Mouse (Mus musculus): ENCODE data around the gene Fgl2. TPM values are rescaled to one million over a fixed set of nuclear protein-coding genes. Genes with fewer than 3 reads are reported as not detected.
A peak's percentile ranks its signal among the peaks of the same experiment; 100 is the strongest.

Fgl2 gene
- polyA plus RNA-seq, 1 experiment = 19.0 TPM

- no peak for TF ChIP-seq POLR2A (IDR thresholded peaks at IDR 0.05; ENCODE audit: low read depth, low read length)
- no peak for TF ChIP-seq CTCF (IDR thresholded peaks at IDR 0.05; ENCODE audit: extremely low read depth, insufficient read length, insufficient replicate concordance, low read depth, low read length)
- 0 out of 2 replicates have a peak, but pooled peaks cover 4% of the 10 kb centered on the region for H3K36me3 ChIP-seq (ENCODE audit: control insufficient read depth, insufficient read depth, low read length)
- 36% methylated on average over 5 of the region's 5 CpGs for whole genome bisulfite sequencing
- H3K27ac ChIP-seq (ENCODE audit: insufficient read depth, low read depth, low read length) = no peak overlapping the region
- H3K4me3 ChIP-seq (ENCODE audit: low read depth, low read length) = no peak overlapping the region
- H3K27me3 ChIP-seq (ENCODE audit: control insufficient read depth, insufficient read depth, low read length) = no peaks in the 10 kb centered on the region
- peaks cover 6% of the 10 kb centered on the region; the same call in 1 of the 2 replicates for H3K4me1 ChIP-seq (ENCODE audit: control insufficient read depth, insufficient read depth, insufficient read length, low read length)
Measured at GRCm38 (mm10) chr5:21371920-21372319, 522 bp upstream of the Fgl2 start.

GRCm38 (mm10) chr5:21373180-21373518 is 707 bp downstream of the Fgl2 start:
- 15% methylated on average over 7 of the region's 7 CpGs for WGBS
- peaks cover 6% of the 10 kb centered on the region; the same call in 1 of the 2 replicates for H3K4me1 ChIP-seq (ENCODE audit: control insufficient read depth, insufficient read depth, insufficient read length, low read length)
- H3K27ac ChIP-seq (ENCODE audit: insufficient read depth, low read depth, low read length) = peak overlapping the region; percentile 83
- H3K4me3 ChIP-seq (ENCODE audit: low read depth, low read length) = peak overlapping the region; percentile 85
- no peaks in the 10 kb centered on the region for H3K27me3 ChIP-seq (ENCODE audit: control insufficient read depth, insufficient read depth, low read length)
- TF ChIP-seq CTCF (IDR thresholded peaks at IDR 0.05; ENCODE audit: extremely low read depth, insufficient read length, insufficient replicate concordance, low read depth, low read length) (no peak), POLR2A (IDR thresholded peaks at IDR 0.05; ENCODE audit: low read depth, low read length) (no peak)
- 0 out of 2 replicates have a peak, but pooled peaks cover 4% of the 10 kb centered on the region for H3K36me3 ChIP-seq (ENCODE audit: control insufficient read depth, insufficient read depth, low read length)

GRCm38 (mm10) chr5:21376935-21377334 is 4.5 kb downstream of the Fgl2 start:
- Histone ChIP-seq H3K27me3 (ENCODE audit: control insufficient read depth, insufficient read depth, low read length) (no peaks in the 10 kb centered on the region), H3K36me3 (ENCODE audit: control insufficient read depth, insufficient read depth, low read length) (0 out of 2 replicates have a peak, but pooled peaks cover 4% of the 10 kb centered on the region), H3K4me1 (ENCODE audit: control insufficient read depth, insufficient read depth, insufficient read length, low read length) (peaks cover 5% of the 10 kb centered on the region; the same call in 1 of the 2 replicates), H3K4me3 (ENCODE audit: low read depth, low read length) (no peak overlapping the region), H3K27ac (ENCODE audit: insufficient read depth, low read depth, low read length) (no peak overlapping the region)
- WGBS = 83% methylated on average over 4 of the region's 4 CpGs
- no peak for TF ChIP-seq POLR2A (IDR thresholded peaks at IDR 0.05; ENCODE audit: low read depth, low read length)
- no peak for TF ChIP-seq CTCF (IDR thresholded peaks at IDR 0.05; ENCODE audit: extremely low read depth, insufficient read length, insufficient replicate concordance, low read depth, low read length)

GRCm38 (mm10) chr5:21378397-21378796 is 6.0 kb downstream of the Fgl2 start:
- Histone ChIP-seq H3K36me3 (ENCODE audit: control insufficient read depth, insufficient read depth, low read length) (0 out of 2 replicates have a peak, but pooled peaks cover 4% of the 10 kb centered on the region), H3K27ac (ENCODE audit: insufficient read depth, low read depth, low read length) (no peak overlapping the region), H3K27me3 (ENCODE audit: control insufficient read depth, insufficient read depth, low read length) (no peaks in the 10 kb centered on the region), H3K4me3 (ENCODE audit: low read depth, low read length) (no peak overlapping the region), H3K4me1 (ENCODE audit: control insufficient read depth, insufficient read depth, insufficient read length, low read length) (peaks cover 6% of the 10 kb centered on the region; the same call in 1 of the 2 replicates)
- no peak for TF ChIP-seq POLR2A (IDR thresholded peaks at IDR 0.05; ENCODE audit: low read depth, low read length)
- no peak for TF ChIP-seq CTCF (IDR thresholded peaks at IDR 0.05; ENCODE audit: extremely low read depth, insufficient read length, insufficient replicate concordance, low read depth, low read length)
- 21% methylated on average over 2 of the region's 2 CpGs for WGBS

- Histone ChIP-seq H3K4me1 (ENCODE audit: control insufficient read depth, insufficient read depth, insufficient read length, low read length) (peaks cover 20% of the 10 kb centered on the region; the same call in 1 of the 2 replicates), H3K36me3 (ENCODE audit: control insufficient read depth, insufficient read depth, low read length) (no peaks in the 10 kb centered on the region), H3K27me3 (ENCODE audit: control insufficient read depth, insufficient read depth, low read length) (no peaks in the 10 kb centered on the region), H3K27ac (ENCODE audit: insufficient read depth, low read depth, low read length) (no peak overlapping the region), H3K4me3 (ENCODE audit: low read depth, low read length) (no peak overlapping the region)
- WGBS = 56% methylated on average over 6 of the region's 6 CpGs
- TF ChIP-seq CTCF (IDR thresholded peaks at IDR 0.05; ENCODE audit: extremely low read depth, insufficient read length, insufficient replicate concordance, low read depth, low read length) (no peak), POLR2A (IDR thresholded peaks at IDR 0.05; ENCODE audit: low read depth, low read length) (no peak)
Measured at GRCm38 (mm10) chr5:21381986-21382385, 9.5 kb downstream of the Fgl2 start.

GRCm38 (mm10) chr5:21382678-21383077 is 10.2 kb downstream of the Fgl2 start:
- Histone ChIP-seq H3K4me3 (ENCODE audit: low read depth, low read length) (no peak overlapping the region), H3K27me3 (ENCODE audit: control insufficient read depth, insufficient read depth, low read length) (no peaks in the 10 kb centered on the region), H3K36me3 (ENCODE audit: control insufficient read depth, insufficient read depth, low read length) (no peaks in the 10 kb centered on the region), H3K27ac (ENCODE audit: insufficient read depth, low read depth, low read length) (no peak overlapping the region), H3K4me1 (ENCODE audit: control insufficient read depth, insufficient read depth, insufficient read length, low read length) (peaks cover 20% of the 10 kb centered on the region; the same call in 1 of the 2 replicates)
- TF ChIP-seq POLR2A (IDR thresholded peaks at IDR 0.05; ENCODE audit: low read depth, low read length) (no peak), CTCF (IDR thresholded peaks at IDR 0.05; ENCODE audit: extremely low read depth, insufficient read length, insufficient replicate concordance, low read depth, low read length) (no peak)
- 72% methylated on average over 6 of the region's 6 CpGs for WGBS

GRCm38 (mm10) chr5:21383392-21384251 is 11.2 kb downstream of the Fgl2 start:
- Histone ChIP-seq H3K4me1 (ENCODE audit: control insufficient read depth, insufficient read depth, insufficient read length, low read length) (peaks cover 20% of the 10 kb centered on the region; the same call in 1 of the 2 replicates), H3K27ac (ENCODE audit: insufficient read depth, low read depth, low read length) (peak overlapping the region; percentile 36), H3K27me3 (ENCODE audit: control insufficient read depth, insufficient read depth, low read length) (no peaks in the 10 kb centered on the region), H3K36me3 (ENCODE audit: control insufficient read depth, insufficient read depth, low read length) (no peaks in the 10 kb centered on the region), H3K4me3 (ENCODE audit: low read depth, low read length) (no peak overlapping the region)
- 52% methylated on average over 14 of the region's 14 CpGs for WGBS
- TF ChIP-seq POLR2A (IDR thresholded peaks at IDR 0.05; ENCODE audit: low read depth, low read length) = no peak
- no peak for TF ChIP-seq CTCF (IDR thresholded peaks at IDR 0.05; ENCODE audit: extremely low read depth, insufficient read length, insufficient replicate concordance, low read depth, low read length)

Data from small intestine, adult 2 months (tissue).